Mouse (Mus musculus) midbrain, embryonic 16.5 days (tissue): ENCODE results near the gene Spen. TPM values are rescaled to one million over a fixed set of nuclear protein-coding genes. Genes with fewer than 3 reads are reported as not detected.

Experiments used
- ATAC-seq: fragments of 200-750 bp; cut with Nextera tagmentation; 2 replicates; pipeline ENCODE4 v1.8.0; 2017; ENCODE audit warnings: moderate TSS enrichment
- H3K27ac ChIP-seq: fragments of 300-500 bp; sonication (generic); 2 replicates; pipeline ENCODE4 v1.5.1; 2014; ENCODE audit warnings: mild to moderate bottlenecking, low read length, mixed read lengths
- H3K27me3 ChIP-seq: fragments of 300-500 bp; sonication (generic); 2 replicates; pipeline ENCODE4 v1.6.1; 2014; ENCODE audit warnings: low read depth, low read length, mixed read lengths; ENCODE audit not compliant: control insufficient read depth, insufficient read depth
- H3K36me3 ChIP-seq: fragments of 300-500 bp; sonication (generic); 2 replicates; pipeline ENCODE4 v1.6.1; 2014; ENCODE audit warnings: mild to moderate bottlenecking, low read length, moderate library complexity, mixed read lengths; ENCODE audit not compliant: control insufficient read depth, insufficient read depth
- H3K4me1 ChIP-seq: fragments of 300-500 bp; sonication (generic); 2 replicates; pipeline ENCODE4 v1.6.1; 2014; ENCODE audit warnings: mild to moderate bottlenecking, low read length, mixed read lengths; ENCODE audit not compliant: control insufficient read depth, insufficient read depth
- H3K4me2 ChIP-seq: fragments of 300-500 bp; sonication (generic); 2 replicates; pipeline ENCODE4 v1.6.1; 2014; ENCODE audit warnings: mild to moderate bottlenecking, low read length, mixed read lengths
- H3K4me3 ChIP-seq: fragments of 300-500 bp; sonication (generic); 2 replicates; pipeline ENCODE4 v1.5.1; 2014; ENCODE audit warnings: low read depth, mild to moderate bottlenecking, low read length, moderate library complexity, mixed read lengths
- H3K9ac ChIP-seq: fragments of 300-500 bp; sonication (generic); 2 replicates; pipeline ENCODE4 v1.6.1; 2014; ENCODE audit warnings: low read depth, low read length, mixed read lengths
- H3K9me3 ChIP-seq: fragments of 300-500 bp; sonication (generic); replicated peaks from 2 replicates; pipeline ENCODE4 v1.6.1; 2014; ENCODE audit warnings: mild to moderate bottlenecking, low read length, mixed read lengths; ENCODE audit not compliant: control insufficient read depth, poor library complexity, severe bottlenecking
- whole genome bisulfite sequencing: fragments of 180-500 bp; shearing (Covaris S2); extraction: QIAGEN DNeasy Blood & Tissue Kit; methylation state at CpG from one replicate; pipeline ENCODE4 v1.1.7; 2014; 5-methylcytosine and 5-hydroxymethylcytosine counted together
- polyA plus RNA-seq: library from polyadenylated mRNA; unstranded; fragments of >200 nt; fragmentation: Nextera tagmentation; extraction: Ambion mirVana; gene quantifications from 2 replicates; pipeline ENCODE4 v1.2.1, GENCODE M21; 2015

Gene Spen
- polyA plus RNA-seq, 1 experiment from 2014 or later: 13.6 TPM

DNA sequence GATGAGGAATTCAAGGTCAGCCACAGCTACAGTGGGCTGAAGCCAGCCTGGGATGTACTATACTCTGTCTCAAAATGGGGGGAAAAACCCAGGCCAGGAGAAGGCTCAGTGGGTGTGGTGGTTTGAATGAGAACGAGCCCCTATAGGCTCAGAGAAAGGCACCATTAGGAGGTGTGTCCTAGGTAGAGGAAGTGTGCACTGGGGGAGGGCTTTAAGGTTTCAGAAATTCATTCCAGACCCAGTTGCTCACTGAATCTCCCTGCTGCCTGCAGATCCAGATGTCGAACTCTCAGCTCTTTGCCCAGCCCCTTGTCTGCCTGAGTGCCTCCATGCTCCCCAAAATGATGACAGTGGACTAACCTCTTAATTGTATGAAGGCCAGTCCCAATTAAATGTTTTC, 14.1 kb upstream of the Spen start:
- no peak overlapping the region for H3K27ac ChIP-seq
- no peak overlapping the region for H3K4me2 ChIP-seq
- no peaks in the 10 kb centered on the region for H3K27me3 ChIP-seq
- WGBS: 59% methylated on average over 2 of the region's 2 CpGs
- no peak overlapping the region for H3K9ac ChIP-seq
- H3K9me3 ChIP-seq: no peaks in the 10 kb centered on the region
- ATAC-seq: no peak
- no peaks in the 10 kb centered on the region for H3K36me3 ChIP-seq
- H3K4me1 ChIP-seq: peaks cover 11% of the 10 kb centered on the region
- H3K4me3 ChIP-seq: no peak overlapping the region

DNA sequence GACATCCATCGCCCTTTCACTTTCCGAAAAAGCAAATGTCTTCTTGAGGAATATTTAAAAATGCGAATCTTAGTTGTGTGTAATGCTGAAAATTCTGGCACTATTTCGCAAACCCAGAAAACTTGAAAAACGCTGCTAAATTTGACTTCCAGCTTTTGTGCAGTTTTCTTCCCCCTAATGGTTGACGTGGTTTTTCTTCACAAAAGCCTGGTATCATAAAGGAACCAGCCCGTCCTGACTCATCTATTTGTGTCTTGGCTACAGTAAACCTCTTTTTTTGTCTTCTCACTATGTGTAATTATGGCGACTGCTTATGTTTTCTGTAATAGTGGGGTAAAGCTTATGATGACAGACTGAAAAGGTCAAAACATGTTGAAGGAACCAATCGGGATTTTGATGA, 8.9 kb upstream of the Spen start:
- no peaks in the 10 kb centered on the region for H3K27me3 ChIP-seq
- H3K4me2 ChIP-seq: peak overlapping the region; percentile 76
- H3K4me3 ChIP-seq: peak overlapping the region; percentile 73
- H3K27ac ChIP-seq: peak overlapping the region; percentile 100
- no peaks in the 10 kb centered on the region for H3K9me3 ChIP-seq
- peaks cover 17% of the 10 kb centered on the region for H3K4me1 ChIP-seq
- no peaks in the 10 kb centered on the region for H3K36me3 ChIP-seq
- H3K9ac ChIP-seq: peak overlapping the region; percentile 97
- no peak for ATAC-seq
- WGBS: 17% methylated on average over 9 of the region's 9 CpGs

DNA sequence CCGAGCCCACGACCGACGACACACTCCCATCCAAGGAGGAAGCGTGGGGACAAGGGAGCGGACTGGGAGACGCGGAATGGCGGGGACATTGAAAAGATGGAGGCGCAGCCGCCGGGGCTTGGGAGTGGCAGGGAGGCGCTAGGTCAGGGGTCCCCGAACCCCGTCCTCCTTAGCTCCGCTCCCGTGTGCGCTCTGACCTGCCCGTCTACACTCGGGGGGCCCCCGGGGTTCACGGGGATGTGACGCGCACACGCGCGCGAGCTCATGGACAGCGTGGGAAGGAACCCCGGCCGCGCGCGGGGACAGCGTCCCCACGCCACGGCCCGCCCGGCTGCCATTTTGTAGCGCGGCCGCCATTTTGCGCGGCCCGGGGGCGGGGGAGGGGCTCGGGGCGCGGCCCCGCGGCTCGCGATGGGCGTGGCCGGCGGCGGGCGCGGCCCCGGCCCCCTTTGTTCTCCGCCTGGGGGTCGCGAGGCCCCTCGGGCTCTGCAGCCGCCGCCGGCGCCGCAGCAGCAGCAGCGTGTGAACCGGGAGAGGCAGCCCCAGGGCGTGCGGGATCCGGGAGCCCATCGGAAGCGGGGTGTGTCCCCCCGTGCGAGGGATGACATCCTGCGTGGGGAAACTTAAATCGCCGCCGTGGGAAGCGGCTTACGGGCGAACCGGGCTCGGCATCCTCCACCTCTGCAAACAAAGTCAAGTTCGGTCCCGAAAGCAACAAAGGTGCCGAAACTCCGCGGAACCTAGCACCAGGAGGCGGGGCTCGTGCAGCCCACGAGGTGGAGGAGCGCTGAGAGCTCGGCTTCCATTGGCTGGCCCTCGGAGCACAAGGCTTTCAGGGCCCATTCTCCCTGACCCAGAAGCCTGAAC, 8.2 kb upstream of the Spen start:
- Histone ChIP-seq H3K4me2 (peak overlapping the region; percentile 76), H3K27me3 (no peaks in the 10 kb centered on the region), H3K4me3 (peak overlapping the region; percentile 73), H3K4me1 (peaks cover 19% of the 10 kb centered on the region), H3K27ac (peak overlapping the region; percentile 100), H3K9ac (peak overlapping the region; percentile 97), H3K9me3 (no peaks in the 10 kb centered on the region), H3K36me3 (no peaks in the 10 kb centered on the region)
- WGBS: under 1% methylated on average over 88 of the region's 98 CpGs
- ATAC-seq: peak; percentile 91

DNA sequence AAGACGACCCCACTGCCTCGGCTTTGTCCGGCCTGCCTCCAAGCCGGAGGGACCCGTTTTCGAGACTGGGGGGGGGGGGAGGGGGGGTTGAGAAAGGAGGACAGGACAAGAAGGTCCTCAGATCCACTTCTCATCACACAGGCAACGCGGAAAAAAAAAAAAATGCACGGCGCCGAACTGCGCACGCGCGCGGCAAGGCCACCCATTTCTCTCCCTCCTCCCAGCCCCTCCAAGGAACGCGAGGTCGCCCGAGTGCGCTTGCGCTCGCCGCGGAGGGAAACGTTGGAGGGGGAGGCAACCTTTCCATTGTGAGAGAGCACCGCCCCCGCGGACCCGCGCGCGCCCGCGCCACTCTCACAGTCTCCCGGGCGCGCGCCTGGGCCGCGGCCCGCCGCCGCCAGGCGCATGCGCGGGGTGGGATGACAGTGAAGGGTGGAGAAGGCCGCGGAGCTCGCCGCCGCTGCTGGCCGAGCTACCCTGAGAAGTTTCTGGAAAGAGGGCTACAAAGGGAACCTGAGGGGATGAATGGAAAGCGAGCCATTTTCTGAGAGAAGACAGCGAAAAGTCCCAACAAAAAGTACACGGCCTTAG, 7.4 kb upstream of the Spen start:
- H3K27me3 ChIP-seq: no peaks in the 10 kb centered on the region
- H3K9ac ChIP-seq: peak overlapping the region; percentile 97
- H3K4me1 ChIP-seq: peaks cover 19% of the 10 kb centered on the region
- WGBS: under 1% methylated on average over 52 of the region's 56 CpGs
- H3K4me2 ChIP-seq: peak overlapping the region; percentile 92
- peak overlapping the region; percentile 100 for H3K27ac ChIP-seq
- ATAC-seq: peak; percentile 57
- peak overlapping the region; percentile 73 for H3K4me3 ChIP-seq
- H3K9me3 ChIP-seq: no peaks in the 10 kb centered on the region
- H3K36me3 ChIP-seq: no peaks in the 10 kb centered on the region

DNA sequence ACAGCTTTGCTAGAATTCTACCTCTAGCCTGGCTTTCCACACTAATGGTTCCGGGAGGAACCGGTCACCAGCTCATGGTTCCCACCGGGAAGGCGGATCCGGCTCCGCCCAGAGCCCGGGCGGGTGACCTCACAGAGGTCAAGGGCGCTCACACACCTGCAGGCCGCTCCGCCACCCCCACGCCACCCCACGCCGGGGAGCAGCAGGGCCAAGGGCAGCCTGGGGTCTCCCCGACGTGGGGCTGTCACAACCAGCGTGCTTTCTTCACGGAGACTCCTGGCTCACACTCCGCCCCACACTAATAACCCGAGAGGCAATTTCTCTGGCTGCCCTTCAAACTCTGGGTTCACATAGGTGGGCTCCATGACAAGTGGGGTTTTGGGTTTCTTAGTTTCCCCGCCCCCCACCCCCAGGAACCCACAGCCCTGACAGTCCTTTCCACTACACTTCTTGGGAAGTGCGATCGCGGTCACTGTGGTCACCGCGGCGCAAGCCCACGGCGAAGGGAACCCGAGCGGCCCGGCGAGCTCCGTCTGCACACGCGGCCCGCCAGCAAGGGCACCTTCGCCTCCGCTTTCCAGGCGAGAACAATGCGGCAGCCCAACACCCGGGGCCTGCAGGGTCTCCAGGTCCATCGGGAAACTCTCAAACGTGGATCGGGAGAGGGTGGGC, 6.8 kb upstream of the Spen start:
- H3K4me3 ChIP-seq: peak overlapping the region; percentile 73
- no peaks in the 10 kb centered on the region for H3K9me3 ChIP-seq
- under 1% methylated on average over 42 of the region's 45 CpGs for WGBS
- H3K4me2 ChIP-seq: peak overlapping the region; percentile 92
- H3K27me3 ChIP-seq: no peaks in the 10 kb centered on the region
- peak overlapping the region; percentile 84 for H3K9ac ChIP-seq
- ATAC-seq: peak; percentile 61
- H3K27ac ChIP-seq: peak overlapping the region; percentile 100
- peaks cover 19% of the 10 kb centered on the region for H3K4me1 ChIP-seq
- no peaks in the 10 kb centered on the region for H3K36me3 ChIP-seq

DNA sequence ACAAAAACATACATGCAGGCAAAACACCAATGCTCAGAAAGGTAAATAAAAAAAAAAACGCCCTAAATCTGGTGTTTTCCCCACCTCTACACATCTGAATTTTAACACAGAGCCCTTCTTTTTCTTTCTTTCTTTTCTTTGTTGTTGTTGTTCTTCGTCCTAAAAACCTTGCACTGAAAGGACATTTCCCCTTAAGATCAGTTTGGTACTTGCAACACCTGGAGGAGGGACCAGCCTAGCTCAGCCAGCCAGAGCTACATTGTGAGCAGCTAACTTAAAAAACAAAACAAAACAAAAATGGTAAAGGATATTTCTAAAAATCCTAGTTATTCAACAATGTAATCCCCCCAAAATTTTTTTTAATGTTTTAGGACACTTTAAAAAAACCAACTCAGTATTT, 6.1 kb upstream of the Spen start:
- Histone ChIP-seq H3K4me3 (peak overlapping the region; percentile 73), H3K9ac (peak overlapping the region; percentile 34; the same call in 1 of the 2 replicates), H3K27ac (peak overlapping the region; percentile 100), H3K4me1 (peaks cover 20% of the 10 kb centered on the region), H3K36me3 (no peaks in the 10 kb centered on the region), H3K4me2 (peak overlapping the region; percentile 92), H3K9me3 (no peaks in the 10 kb centered on the region), H3K27me3 (no peaks in the 10 kb centered on the region)
- no peak for ATAC-seq
- 44% methylated on average over 2 of the region's 2 CpGs for WGBS

DNA sequence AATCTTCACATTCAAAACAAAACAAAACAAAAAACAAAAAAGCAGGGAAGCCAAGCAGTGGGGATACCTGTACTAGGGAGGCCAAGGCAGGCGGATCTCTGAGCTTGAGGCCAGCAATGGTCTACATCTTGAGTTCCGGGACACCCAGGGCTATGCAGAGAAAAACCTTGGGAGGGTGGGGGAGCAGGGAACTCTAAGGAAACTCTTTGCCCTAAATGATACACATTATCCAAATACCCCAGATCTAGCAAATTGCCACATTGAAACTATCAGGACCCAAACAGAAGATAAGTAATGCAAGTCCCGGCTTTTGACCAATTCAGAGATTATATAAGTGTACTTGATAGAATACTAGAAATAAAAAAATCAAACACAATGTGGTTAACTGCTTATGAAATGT, 5.2 kb upstream of the Spen start:
- Histone ChIP-seq H3K4me2 (no peak overlapping the region), H3K27ac (no peak overlapping the region), H3K9ac (no peak overlapping the region), H3K4me3 (no peak overlapping the region), H3K4me1 (peaks cover 24% of the 10 kb centered on the region), H3K27me3 (no peaks in the 10 kb centered on the region), H3K9me3 (no peaks in the 10 kb centered on the region), H3K36me3 (no peaks in the 10 kb centered on the region)
- ATAC-seq: no peak
- 79% methylated on average over 3 of the region's 3 CpGs for WGBS

DNA sequence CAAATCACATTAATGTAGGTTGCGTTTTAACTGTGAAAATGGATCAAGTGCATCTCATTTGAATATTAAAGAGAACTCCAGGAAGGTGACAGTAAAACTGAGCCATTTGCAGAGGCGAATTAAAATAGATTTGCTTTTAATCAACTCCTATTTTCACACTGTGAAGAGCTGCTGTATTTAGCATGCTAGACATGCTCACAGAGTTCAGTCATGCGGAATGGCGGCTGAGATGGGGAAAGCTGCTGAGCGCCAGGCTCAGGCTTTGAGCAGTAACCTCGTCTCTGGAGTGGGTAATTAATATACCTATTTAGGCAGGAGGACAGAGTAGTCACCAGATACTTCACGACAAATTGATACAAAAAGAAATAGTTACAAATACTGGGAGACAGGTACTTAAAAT, 3.5 kb upstream of the Spen start:
- WGBS: 10% methylated on average over 7 of the region's 7 CpGs
- Histone ChIP-seq H3K9ac (no peak overlapping the region), H3K36me3 (no peaks in the 10 kb centered on the region), H3K4me3 (no peak overlapping the region), H3K27ac (peak overlapping the region; percentile 57; the same call in 1 of the 2 replicates), H3K4me1 (peaks cover 13% of the 10 kb centered on the region), H3K4me2 (peak overlapping the region; percentile 12; the same call in 1 of the 2 replicates), H3K9me3 (no peaks in the 10 kb centered on the region), H3K27me3 (no peaks in the 10 kb centered on the region)
- ATAC-seq: no peak

DNA sequence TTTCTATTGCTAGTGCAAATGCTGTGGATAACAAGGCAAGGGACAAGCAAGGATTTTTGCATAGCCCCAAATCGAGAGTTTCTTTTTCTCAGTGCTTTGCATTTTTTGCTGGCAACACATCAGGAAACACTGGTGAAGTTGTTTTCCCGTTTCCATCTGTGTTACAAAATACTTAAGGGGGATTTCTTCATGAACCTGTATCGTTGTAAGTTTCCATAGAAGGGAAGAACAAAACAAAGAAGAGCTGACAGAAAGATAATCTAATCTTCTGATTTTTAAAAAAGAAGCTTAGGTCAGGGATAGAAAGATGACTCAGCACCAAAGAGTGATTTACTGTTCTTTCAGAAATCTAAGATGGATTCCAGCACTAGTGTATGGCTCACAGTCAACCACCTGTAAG, 2.4 kb upstream of the Spen start:
- no peak for ATAC-seq
- Histone ChIP-seq H3K36me3 (no peaks in the 10 kb centered on the region), H3K4me3 (no peak overlapping the region), H3K4me2 (no peak overlapping the region), H3K9me3 (no peaks in the 10 kb centered on the region), H3K9ac (no peak overlapping the region), H3K27ac (no peak overlapping the region), H3K4me1 (peaks cover 13% of the 10 kb centered on the region), H3K27me3 (no peaks in the 10 kb centered on the region)
- 77% methylated on average over 3 of the region's 3 CpGs for WGBS
